Mouse (Mus musculus) limb, embryonic 14.5 days (tissue): ENCODE results near the gene Tex9. TPM values are rescaled to one million over a fixed set of nuclear protein-coding genes. Genes with fewer than 3 reads are reported as not detected.
"Not testable (repeated sequence)": the region's sequence is repeated elsewhere in the genome, so short reads cannot be mapped to it uniquely, and the experiment has no call there.

ENCODE experiments used
- ATAC-seq: fragments of 200-750 bp; cut with Nextera tagmentation; 2 replicates; pipeline ENCODE4 v1.8.0; 2017; ENCODE audit warnings: low read depth, moderate number of reproducible peaks, moderate TSS enrichment; ENCODE audit not compliant: low FRiP score
- DNase-seq: peaks from one replicate; pipeline ENCODE4 v3.0.0-alpha.2; 2015; ENCODE audit warnings: low spot score
- H3K27ac ChIP-seq: fragments of 300-500 bp; sonication (generic); replicated peaks from 2 replicates; pipeline ENCODE4 v1.5.1; 2014; ENCODE audit warnings: low read depth, mild to moderate bottlenecking, low read length, moderate library complexity, mixed read lengths
- H3K27me3 ChIP-seq: fragments of 300-500 bp; sonication (generic); 2 replicates; pipeline ENCODE4 v1.6.1; 2014; ENCODE audit warnings: low read length, mixed read lengths; ENCODE audit not compliant: control insufficient read depth, insufficient read depth
- H3K36me3 ChIP-seq: fragments of 300-500 bp; sonication (generic); 2 replicates; pipeline ENCODE4 v1.6.1; 2014; ENCODE audit warnings: mild to moderate bottlenecking, low read length, moderate library complexity, mixed read lengths; ENCODE audit not compliant: control insufficient read depth, insufficient read depth
- H3K4me1 ChIP-seq: fragments of 300-500 bp; sonication (generic); 2 replicates; pipeline ENCODE4 v1.6.1; 2014; ENCODE audit warnings: antibody characterized with exemption, low read length, mixed read lengths; ENCODE audit not compliant: control insufficient read depth, insufficient read depth
- H3K4me2 ChIP-seq: fragments of 300-500 bp; sonication (generic); replicated peaks from 2 replicates; pipeline ENCODE4 v1.6.1; 2014; ENCODE audit warnings: low read depth, mild to moderate bottlenecking, low read length, moderate library complexity; ENCODE audit not compliant: severe bottlenecking
- H3K4me3 ChIP-seq: fragments of 300-500 bp; sonication (generic); replicated peaks from 2 replicates; pipeline ENCODE4 v1.5.1; 2014; ENCODE audit warnings: low read length
- H3K9ac ChIP-seq: fragments of 300-500 bp; sonication (generic); 2 replicates; pipeline ENCODE4 v1.6.1; 2014; ENCODE audit warnings: mild to moderate bottlenecking, low read depth, low read length, moderate library complexity; ENCODE audit not compliant: severe bottlenecking
- H3K9me3 ChIP-seq: fragments of 300-500 bp; sonication (generic); 2 replicates; pipeline ENCODE4 v1.6.1; 2016; ENCODE audit warnings: low read length; ENCODE audit not compliant: control insufficient read depth
- POLR2A ChIP-seq: fragments of 200-500 bp; IDR thresholded peaks from 2 replicates; pipeline ENCODE4 v1.8.0; 2012; ENCODE audit warnings: inconsistent platforms, mild to moderate bottlenecking, moderate library complexity, borderline replicate concordance; ENCODE audit not compliant: insufficient read depth, insufficient read length; ENCODE audit errors: extremely low read depth
- WGBS: fragments of 180-500 bp; shearing (Covaris S2); extraction: QIAGEN DNeasy Blood & Tissue Kit; methylation state at CpG from one replicate; pipeline ENCODE4 v1.1.7; 2014; 5-methylcytosine and 5-hydroxymethylcytosine counted together
- microRNA-seq: library from miRNA; unstranded; fragments of <30 nt; microRNA quantifications from one replicate; pipeline ENCODE4, GENCODE M21; 2016
- polyA plus RNA-seq, 2 experiments: library from polyadenylated mRNA; depleted of rRNA in 1 of 2; stranded (reverse) in 1 of 2; unstranded in 1 of 2; fragments of >200 nt; fragmentation: Nextera tagmentation in 1 of 2; extraction: Ambion mirVana in 1 of 2; gene quantifications; 2 replicates each; pipeline versions ENCODE4 v1.2.1 to v1.2.3; 2012 to 2014

Gene Tex9
- polyA plus RNA-seq, 2 experiments: 24.0 to 26.0 TPM

GRCm38 (mm10) chr9:72403421-72403820, 88.6 kb downstream of the Tex9 start:
- no peaks in the 10 kb centered on the region for H3K27me3 ChIP-seq
- H3K27ac ChIP-seq: no peak overlapping the region
- H3K4me2 ChIP-seq: no peak overlapping the region
- no peak overlapping the region for H3K4me3 ChIP-seq
- no peak for ATAC-seq
- H3K9ac ChIP-seq: no peak overlapping the region
- no peaks in the 10 kb centered on the region for H3K36me3 ChIP-seq
- no peaks in the 10 kb centered on the region for H3K4me1 ChIP-seq
- no peak for DNase-seq
- WGBS: 72% methylated on average over 6 of the region's 6 CpGs
- H3K9me3 ChIP-seq: no peaks in the 10 kb centered on the region
- no peak for TF ChIP-seq POLR2A

- not testable (repeated sequence) for H3K9me3 ChIP-seq, H3K4me2 ChIP-seq, ATAC-seq
Observed at GRCm38 (mm10) chr9:72401769-72402168, 90.2 kb downstream of the Tex9 start.

More at GRCm38 (mm10) chr9:72401769-72402168, 90.2 kb downstream of the Tex9 start:
- H3K4me3 ChIP-seq, H3K4me1 ChIP-seq, H3K36me3 ChIP-seq, H3K9ac ChIP-seq, DNase-seq, H3K27ac ChIP-seq, H3K27me3 ChIP-seq: not testable (repeated sequence)
- WGBS: 75% methylated on average over 4 of the region's 4 CpGs

Small RNAs within 50 kb of the gene (microRNA-seq; reads per million reads assigned to microRNA genes)
- gene Gm28010: not detected

Other genes starting within 250 kb of the Tex9 start
- gene Zfp280d, start 217.4 kb downstream of the Tex9 start, polyA plus RNA-seq (2012; rRNA removed): 52.8 and 60.6 TPM in 2 replicates
- gene Zfp280d, start 217.4 kb downstream of the Tex9 start, polyA plus RNA-seq (2014; fragmentation: Nextera tagmentation; extraction: Ambion mirVana): 39.1 and 47.6 TPM in 2 replicates
- gene Mns1, start 54.2 kb downstream of the Tex9 start, polyA plus RNA-seq (2012; rRNA removed): 6.9 and 15.4 TPM in 2 replicates
- gene Mns1, start 54.2 kb downstream of the Tex9 start, polyA plus RNA-seq (2014; fragmentation: Nextera tagmentation; extraction: Ambion mirVana): 22.5 and 23.1 TPM in 2 replicates
- gene Rfx7, start 40.0 kb upstream of the Tex9 start, polyA plus RNA-seq (2012; rRNA removed): 14.1 and 16.0 TPM in 2 replicates
- 14.2 and 14.3 TPM in 2 replicates for gene Rfx7, start 40.0 kb upstream of the Tex9 start, polyA plus RNA-seq (2014; fragmentation: Nextera tagmentation; extraction: Ambion mirVana)
- 783 and 859 TPM in 2 replicates for gene Nedd4, start 170.1 kb upstream of the Tex9 start, polyA plus RNA-seq (2012; rRNA removed)
- gene Nedd4, start 170.1 kb upstream of the Tex9 start, polyA plus RNA-seq (2014; fragmentation: Nextera tagmentation; extraction: Ambion mirVana): 684 and 772 TPM in 2 replicates